ENCODE assay signal across 22 mouse cellular contexts in genomic region chr2:163467585-163467984, GRCm38 (mm10). TPM values are rescaled to one million over a fixed set of nuclear protein-coding genes. Genes with fewer than 3 reads are reported as not detected.
"Had no signal": no experiment of that assay in that cellular context is flagged by ENCODE, and none has a peak within 500 bp of the region (broad histone marks: within the 10 kb centered on the region; RNA-seq: fewer than 3 reads in every experiment).

No protein-coding gene starts in this region.

- ATAC-seq: liver, embryonic 12.5 days; midbrain, embryonic 15.5 days had no signal

- DNase-seq: kidney, postnatal 36 days; layer of hippocampus, adult 9-11 months; layer of hippocampus, postnatal 36 days; lung, postnatal 10 days; lung, postnatal 4 days; thymus, adult 2 months; thymus, postnatal 25 days had no signal

- H3K4me3 ChIP-seq: limb, embryonic 15.5 days; liver, embryonic 12.5 days; midbrain, embryonic 15.5 days; neural tube, embryonic 12.5 days had no signal

- H3K27ac ChIP-seq: limb, embryonic 15.5 days; liver, embryonic 12.5 days; midbrain, embryonic 15.5 days; neural tube, embryonic 12.5 days; stomach, postnatal 0 days had no signal

RNA-seq across cellular contexts. Expression of gene R3hdml, which starts 24.5 kb away (rescaled TPM):
- total RNA-seq: layer of hippocampus, adult 18-20 months; layer of hippocampus, postnatal 36 days; left cerebral cortex, adult 8-10 months; left cerebral cortex, postnatal 25 days; megakaryocyte, adult 5-6 weeks; monocyte, adult 5-6 weeks; neutrophil, adult 5-6 weeks had no signal
- polyA plus RNA-seq: limb, embryonic 11.5 days; liver, embryonic 12.5 days; liver, embryonic 16.5 days; lung, embryonic 14.5 days; midbrain, embryonic 11.5 days; midbrain, embryonic 15.5 days; neural tube, embryonic 12.5 days had no signal

RNA-seq across cellular contexts. Expression of gene Gdap1l1, which starts 29.3 kb away (rescaled TPM):
- total RNA-seq: megakaryocyte, adult 5-6 weeks; monocyte, adult 5-6 weeks; neutrophil, adult 5-6 weeks had no signal

RNA-seq across cellular contexts. Expression of gene Hnf4a, which starts 39.0 kb away (rescaled TPM):
- total RNA-seq: layer of hippocampus, adult 18-20 months; layer of hippocampus, postnatal 36 days; left cerebral cortex, adult 8-10 months; left cerebral cortex, postnatal 25 days; megakaryocyte, adult 5-6 weeks; monocyte, adult 5-6 weeks; neutrophil, adult 5-6 weeks had no signal
- polyA plus RNA-seq: limb, embryonic 11.5 days; midbrain, embryonic 11.5 days; midbrain, embryonic 15.5 days; neural tube, embryonic 12.5 days had no signal
